Mouse (Mus musculus) forebrain, embryonic 12.5 days (tissue): ENCODE measurements at regions not wholly inside any gene's neighbourhood (a gene's known extent, or its start where the extent isn't known, plus 50 kb on each side); places are given as distances from the start of the nearest gene placed in this dataset.
A peak's percentile ranks its signal among the peaks of the same experiment; 100 is the strongest.

ENCODE experiments used
- ATAC-seq: fragments of 200-750 bp; cut with Nextera tagmentation; 2 replicates; pipeline ENCODE4 v1.8.0; 2017; ENCODE audit warnings: moderate TSS enrichment; ENCODE audit not compliant: low FRiP score
- H3K27ac ChIP-seq: fragments of 300-500 bp; sonication (generic); 2 replicates; pipeline ENCODE4 v1.5.1; 2016; ENCODE audit warnings: mild to moderate bottlenecking
- H3K27me3 ChIP-seq: fragments of 300-500 bp; sonication (generic); 2 replicates; pipeline ENCODE4 v1.6.1; 2016; ENCODE audit warnings: mild to moderate bottlenecking
- H3K36me3 ChIP-seq: fragments of 300-500 bp; sonication (generic); replicated peaks from 2 replicates; pipeline ENCODE4 v1.6.1; 2016; ENCODE audit warnings: mild to moderate bottlenecking
- H3K4me1 ChIP-seq: fragments of 300-500 bp; sonication (generic); 2 replicates; pipeline ENCODE4 v1.6.1; 2016
- H3K4me2 ChIP-seq: fragments of 300-500 bp; sonication (generic); 2 replicates; pipeline ENCODE4 v1.6.1; 2016; ENCODE audit warnings: mild to moderate bottlenecking, moderate library complexity
- H3K4me3 ChIP-seq: fragments of 300-500 bp; sonication (generic); replicated peaks from 2 replicates; pipeline ENCODE4 v1.5.1; 2016; ENCODE audit warnings: mild to moderate bottlenecking
- H3K9ac ChIP-seq: fragments of 300-500 bp; sonication (generic); 2 replicates; pipeline ENCODE4 v1.6.1; 2016; ENCODE audit warnings: mild to moderate bottlenecking
- H3K9me3 ChIP-seq: fragments of 300-500 bp; sonication (generic); 2 replicates; pipeline ENCODE4 v1.6.1; 2016
- WGBS: fragments of 180-500 bp; shearing (Covaris S2); methylation state at CpG from one replicate; pipeline ENCODE4 v1.1.7; 2016; 5-methylcytosine and 5-hydroxymethylcytosine counted together

DNA sequence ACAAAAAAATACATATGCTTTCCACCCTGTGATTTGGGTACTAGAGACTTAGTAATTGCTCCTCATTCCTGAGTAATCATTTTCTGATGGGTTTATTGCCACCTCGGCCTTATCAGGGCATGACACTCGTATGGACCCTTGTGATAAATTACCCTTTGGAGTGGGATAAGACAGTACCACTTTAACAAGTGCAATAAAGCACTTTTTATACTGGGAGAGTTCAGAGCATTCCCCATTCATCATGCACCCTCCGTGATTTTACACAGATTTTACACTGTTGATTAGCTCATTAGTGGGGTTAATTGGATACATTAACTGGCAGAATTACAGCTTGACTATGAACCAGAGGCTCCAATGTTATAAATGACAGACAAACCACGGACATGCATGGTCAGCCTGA is 802.9 kb downstream of the Pdha2 start:
- WGBS, result 45% methylated on average over 4 of the region's 4 CpGs
- no peaks in the 10 kb centered on the region for H3K27me3 ChIP-seq
- no peak overlapping the region for H3K4me2 ChIP-seq
- no peaks in the 10 kb centered on the region for H3K9me3 ChIP-seq
- no peaks in the 10 kb centered on the region for H3K4me1 ChIP-seq
- no peaks in the 10 kb centered on the region for H3K36me3 ChIP-seq
- H3K27ac ChIP-seq, result no peak overlapping the region
- H3K9ac ChIP-seq, result no peak overlapping the region
- ATAC-seq, result peak; percentile 68; the same call in 1 of the 2 replicates
- no peak overlapping the region for H3K4me3 ChIP-seq
